Comparison of ENCODE assay signal across 29 mouse cellular contexts in the genomic region with DNA sequence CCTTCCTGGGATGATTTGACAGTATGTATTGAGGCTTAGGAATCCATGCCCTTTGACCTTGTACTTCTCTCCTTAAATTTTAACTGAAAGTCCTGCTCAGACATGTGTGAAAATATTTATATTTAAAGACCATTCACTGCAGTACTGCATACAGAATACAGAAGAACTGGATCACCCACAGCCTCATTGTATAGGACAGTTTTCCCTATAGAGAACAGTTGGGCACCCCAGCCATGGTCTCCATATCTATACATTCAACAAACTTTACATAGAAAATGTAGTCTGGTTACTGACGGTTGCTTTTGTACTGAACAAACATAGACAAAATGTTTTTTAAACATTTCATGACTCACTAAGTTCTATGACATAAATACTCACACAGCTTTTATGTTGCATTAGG.
"Had no signal": no experiment of that assay in that cellular context is flagged by ENCODE, and none has a peak within 500 bp of the region (broad histone marks: within the 10 kb centered on the region; RNA-seq: fewer than 3 reads in every experiment).

No protein-coding gene starts in this region.

- H3K4me1 ChIP-seq: liver, embryonic 12.5 days; liver, embryonic 13.5 days; liver, embryonic 15.5 days; megakaryocyte, embryonic 14.5 days; midbrain, embryonic 15.5 days; neural tube, embryonic 12.5 days had no signal

- H3K27ac ChIP-seq: left cerebral cortex, adult 2 months; limb, embryonic 10.5 days; limb, embryonic 12.5 days; limb, embryonic 13.5 days; limb, embryonic 15.5 days; liver, embryonic 12.5 days; liver, embryonic 13.5 days; liver, embryonic 14.5 days; liver, embryonic 15.5 days; macrophage; midbrain, embryonic 10.5 days; midbrain, embryonic 12.5 days; midbrain, embryonic 13.5 days; midbrain, embryonic 15.5 days; neural tube, embryonic 12.5 days had no signal

- H3K27me3 ChIP-seq: limb, embryonic 12.5 days; limb, embryonic 13.5 days; limb, embryonic 15.5 days; liver, embryonic 12.5 days; liver, embryonic 13.5 days; liver, embryonic 15.5 days; megakaryocyte, embryonic 14.5 days; midbrain, embryonic 12.5 days; midbrain, embryonic 13.5 days; midbrain, embryonic 15.5 days; neural tube, embryonic 12.5 days had no signal

- DNase-seq: layer of hippocampus, postnatal 36 days; left cerebral cortex, postnatal 4 days; liver; liver, embryonic 13.5 days; liver, postnatal 0 days; lung, adult 2 months; lung, postnatal 10 days; lung, postnatal 36 days; lung, postnatal 4 days; midbrain, embryonic 14.5 days had no signal

- H3K9ac ChIP-seq: limb, embryonic 12.5 days; limb, embryonic 13.5 days; limb, embryonic 15.5 days; liver, embryonic 12.5 days; liver, embryonic 13.5 days; liver, embryonic 14.5 days; liver, embryonic 15.5 days; liver, postnatal 0 days; midbrain, embryonic 12.5 days; midbrain, embryonic 13.5 days; midbrain, embryonic 15.5 days; neural tube, embryonic 12.5 days had no signal

- H3K4me3 ChIP-seq: left cerebral cortex, adult 2 months; limb, embryonic 10.5 days; limb, embryonic 12.5 days; limb, embryonic 13.5 days; limb, embryonic 15.5 days; liver, embryonic 12.5 days; liver, embryonic 13.5 days; liver, embryonic 15.5 days; megakaryocyte, embryonic 14.5 days; midbrain, embryonic 10.5 days; midbrain, embryonic 12.5 days; midbrain, embryonic 13.5 days; midbrain, embryonic 15.5 days; myocyte; neural tube, embryonic 12.5 days had no signal

- ATAC-seq: liver, embryonic 12.5 days; liver, postnatal 0 days; midbrain, embryonic 13.5 days; midbrain, embryonic 15.5 days; midbrain, embryonic 16.5 days had no signal

- H3K4me2 ChIP-seq: limb, embryonic 12.5 days; limb, embryonic 13.5 days; limb, embryonic 15.5 days; liver, embryonic 11.5 days; liver, embryonic 12.5 days; liver, embryonic 13.5 days; liver, embryonic 15.5 days; midbrain, embryonic 11.5 days; midbrain, embryonic 12.5 days; midbrain, embryonic 13.5 days; midbrain, embryonic 15.5 days; neural tube, embryonic 12.5 days had no signal

- H3K9me3 ChIP-seq: limb, embryonic 10.5 days; limb, embryonic 12.5 days; limb, embryonic 15.5 days; liver, embryonic 12.5 days; liver, embryonic 13.5 days; liver, embryonic 15.5 days; megakaryocyte, embryonic 14.5 days; midbrain, embryonic 10.5 days; midbrain, embryonic 12.5 days; midbrain, embryonic 13.5 days; midbrain, embryonic 15.5 days; neural tube, embryonic 12.5 days had no signal

- H3K36me3 ChIP-seq: limb, embryonic 10.5 days; limb, embryonic 12.5 days; limb, embryonic 13.5 days; limb, embryonic 15.5 days; liver, embryonic 12.5 days; liver, embryonic 13.5 days; liver, embryonic 15.5 days; midbrain, embryonic 10.5 days; midbrain, embryonic 12.5 days; midbrain, embryonic 13.5 days; midbrain, embryonic 15.5 days; neural tube, embryonic 12.5 days had no signal
